Mouse (Mus musculus): ENCODE data around the gene Gzmb. TPM values are rescaled to one million over a fixed set of nuclear protein-coding genes. Genes with fewer than 3 reads are reported as not detected.
"Not testable (repeated sequence)": the region's sequence is repeated elsewhere in the genome, so short reads cannot be mapped to it uniquely, and the experiment has no call there.

Gzmb gene
- polyA plus RNA-seq, 1 experiment from 2014 or later = not detected

GRCm38 (mm10) chr14:56283816-56284215 lies 21.8 kb upstream of the Gzmb start:
- Histone ChIP-seq H3K9ac (replicated peaks) (no peak overlapping the region), H3K27ac (replicated peaks) (no peak overlapping the region), H3K36me3 (no peaks in the 10 kb centered on the region), H3K27me3 (replicated peaks) (no peaks in the 10 kb centered on the region), H3K4me2 (no peak overlapping the region), H3K4me1 (no peaks in the 10 kb centered on the region), H3K4me3 (replicated peaks) (no peak overlapping the region), H3K9me3 (replicated peaks) (no peaks in the 10 kb centered on the region)
- ATAC-seq (ENCODE audit: low FRiP score) = no peak
- WGBS = 93% methylated on average over 1 of the region's 1 CpGs

GRCm38 (mm10) chr14:56281090-56281489 lies 19.0 kb upstream of the Gzmb start:
- H3K27ac ChIP-seq (replicated peaks) = no peak overlapping the region
- no peak overlapping the region for H3K4me2 ChIP-seq
- no peaks in the 10 kb centered on the region for H3K36me3 ChIP-seq
- H3K4me3 ChIP-seq (replicated peaks) = no peak overlapping the region
- H3K27me3 ChIP-seq (replicated peaks) = no peaks in the 10 kb centered on the region
- H3K9ac ChIP-seq (replicated peaks) = no peak overlapping the region
- H3K4me1 ChIP-seq = no peaks in the 10 kb centered on the region
- WGBS = 56% methylated on average over 5 of the region's 5 CpGs
- H3K9me3 ChIP-seq (replicated peaks) = no peaks in the 10 kb centered on the region
- ATAC-seq (ENCODE audit: low FRiP score) = no peak

- not testable (repeated sequence) for H3K27me3 ChIP-seq (replicated peaks); H3K9me3 ChIP-seq (replicated peaks); H3K4me2 ChIP-seq; H3K4me3 ChIP-seq (replicated peaks); H3K9ac ChIP-seq (replicated peaks); H3K36me3 ChIP-seq; H3K4me1 ChIP-seq; ATAC-seq (ENCODE audit: low FRiP score); H3K27ac ChIP-seq (replicated peaks)
- 48% methylated on average over 7 of the region's 7 CpGs for WGBS
Measured at GRCm38 (mm10) chr14:56278691-56279090, 16.6 kb upstream of the Gzmb start.

- H3K27ac ChIP-seq (replicated peaks); H3K9ac ChIP-seq (replicated peaks); H3K4me3 ChIP-seq (replicated peaks); H3K36me3 ChIP-seq; H3K9me3 ChIP-seq (replicated peaks); H3K4me1 ChIP-seq; ATAC-seq (ENCODE audit: low FRiP score); H3K4me2 ChIP-seq; H3K27me3 ChIP-seq (replicated peaks): not testable (repeated sequence)
- 84% methylated on average over 7 of the region's 7 CpGs for WGBS
Measured at GRCm38 (mm10) chr14:56276096-56276495, 14.0 kb upstream of the Gzmb start.

GRCm38 (mm10) chr14:56266109-56266508 lies 4.0 kb upstream of the Gzmb start:
- H3K27me3 ChIP-seq (replicated peaks) = no peaks in the 10 kb centered on the region
- no peak overlapping the region for H3K4me2 ChIP-seq
- no peaks in the 10 kb centered on the region for H3K9me3 ChIP-seq (replicated peaks)
- H3K4me3 ChIP-seq (replicated peaks) = no peak overlapping the region
- H3K4me1 ChIP-seq = no peaks in the 10 kb centered on the region
- H3K9ac ChIP-seq (replicated peaks) = no peak overlapping the region
- H3K36me3 ChIP-seq = no peaks in the 10 kb centered on the region
- WGBS = 90% methylated on average over 1 of the region's 1 CpGs
- no peak overlapping the region for H3K27ac ChIP-seq (replicated peaks)
- no peak for ATAC-seq (ENCODE audit: low FRiP score)

GRCm38 (mm10) chr14:56240409-56240808 lies 21.7 kb downstream of the Gzmb start:
- Histone ChIP-seq H3K27ac (replicated peaks) (no peak overlapping the region), H3K9me3 (replicated peaks) (no peaks in the 10 kb centered on the region), H3K4me2 (no peak overlapping the region), H3K9ac (replicated peaks) (no peak overlapping the region), H3K4me3 (replicated peaks) (no peak overlapping the region), H3K36me3 (no peaks in the 10 kb centered on the region), H3K4me1 (no peaks in the 10 kb centered on the region), H3K27me3 (replicated peaks) (no peaks in the 10 kb centered on the region)
- ATAC-seq (ENCODE audit: low FRiP score) = no peak

GRCm38 (mm10) chr14:56234556-56234955 lies 27.5 kb downstream of the Gzmb start, which contains the start of gene Gzmc:
Gzmc (minus strand) TSS chr14:56234656.
- H3K4me3 ChIP-seq (replicated peaks) = no peak within 1 kb of the TSS
- H3K4me2 ChIP-seq = no peak within 1 kb of the TSS
- H3K36me3 ChIP-seq = no peaks in the 10 kb centered on the region
- H3K27me3 ChIP-seq (replicated peaks) = no peaks in the 10 kb centered on the region
- no peak within 1 kb of the TSS for H3K27ac ChIP-seq (replicated peaks)
- 91% methylated on average over 2 of the region's 2 CpGs for WGBS
- H3K9ac ChIP-seq (replicated peaks) = no peak within 1 kb of the TSS
- ATAC-seq (ENCODE audit: low FRiP score) = no peak
- H3K4me1 ChIP-seq = no peaks in the 10 kb centered on the region
- no peaks in the 10 kb centered on the region for H3K9me3 ChIP-seq (replicated peaks)

- WGBS = 89% methylated on average over 4 of the region's 4 CpGs
- H3K9me3 ChIP-seq (replicated peaks) = no peaks in the 10 kb centered on the region
- no peaks in the 10 kb centered on the region for H3K27me3 ChIP-seq (replicated peaks)
- no peaks in the 10 kb centered on the region for H3K4me1 ChIP-seq
- no peaks in the 10 kb centered on the region for H3K36me3 ChIP-seq
- H3K9ac ChIP-seq (replicated peaks) = no peak within 1 kb of the TSS
- H3K4me3 ChIP-seq (replicated peaks) = no peak within 1 kb of the TSS
- no peak for ATAC-seq (ENCODE audit: low FRiP score)
- H3K27ac ChIP-seq (replicated peaks) = no peak within 1 kb of the TSS
- no peak within 1 kb of the TSS for H3K4me2 ChIP-seq
Measured at GRCm38 (mm10) chr14:56211317-56211716, 50.7 kb downstream of the Gzmb start, which contains the start of gene Gzmf. Gzmf (minus strand) TSS chr14:56211417.

Other genes with a start within 250 kb of the Gzmb start
- not detected in 2 replicates for gene Mcpt1, start 244.3 kb downstream of the Gzmb start, polyA plus RNA-seq (2015; fragmentation: Nextera tagmentation; extraction: Ambion mirVana)
- gene Mcpt9, start 231.8 kb downstream of the Gzmb start, polyA plus RNA-seq (2015; fragmentation: Nextera tagmentation; extraction: Ambion mirVana) = not detected in 2 replicates
- gene Mcpt2, start 220.2 kb downstream of the Gzmb start, polyA plus RNA-seq (2015; fragmentation: Nextera tagmentation; extraction: Ambion mirVana) = not detected in 2 replicates
- gene Mcpt4, start 199.9 kb downstream of the Gzmb start, polyA plus RNA-seq (2015; fragmentation: Nextera tagmentation; extraction: Ambion mirVana) = 0.18 TPM in 1 of 2 replicates, not detected in the other
- gene Mcpt8, start 177.0 kb downstream of the Gzmb start, polyA plus RNA-seq (2015; fragmentation: Nextera tagmentation; extraction: Ambion mirVana) = 0.37 and 0.47 TPM in 2 replicates
- gene Ctsg, start 159.7 kb downstream of the Gzmb start, polyA plus RNA-seq (2015; fragmentation: Nextera tagmentation; extraction: Ambion mirVana) = not detected in 2 replicates
- not detected in 2 replicates for gene Gzme, start 141.6 kb downstream of the Gzmb start, polyA plus RNA-seq (2015; fragmentation: Nextera tagmentation; extraction: Ambion mirVana)
- not detected in 2 replicates for gene Gzmd, start 129.7 kb downstream of the Gzmb start, polyA plus RNA-seq (2015; fragmentation: Nextera tagmentation; extraction: Ambion mirVana)
- not detected in 2 replicates for gene Gzmg, start 102.7 kb downstream of the Gzmb start, polyA plus RNA-seq (2015; fragmentation: Nextera tagmentation; extraction: Ambion mirVana)
- gene Gzmn, start 87.7 kb downstream of the Gzmb start, polyA plus RNA-seq (2015; fragmentation: Nextera tagmentation; extraction: Ambion mirVana) = not detected in 2 replicates
- gene Gzmf, start 50.8 kb downstream of the Gzmb start, polyA plus RNA-seq (2015; fragmentation: Nextera tagmentation; extraction: Ambion mirVana) = not detected in 2 replicates
- gene Gzmc, start 27.6 kb downstream of the Gzmb start, polyA plus RNA-seq (2015; fragmentation: Nextera tagmentation; extraction: Ambion mirVana) = 0.20 TPM in 1 of 2 replicates, not detected in the other
- 0.13 and 0.29 TPM in 2 replicates for gene Atp12a, start 102.8 kb upstream of the Gzmb start, polyA plus RNA-seq (2015; fragmentation: Nextera tagmentation; extraction: Ambion mirVana)
- gene Rnf17, start 140.3 kb upstream of the Gzmb start, polyA plus RNA-seq (2015; fragmentation: Nextera tagmentation; extraction: Ambion mirVana) = 0.64 and 1.2 TPM in 2 replicates

Measured in neural tube, embryonic 15.5 days (tissue).